Mouse (Mus musculus) ES-Bruce4 (cell line): ENCODE results near the gene Dimt1. TPM values are rescaled to one million over a fixed set of nuclear protein-coding genes. Genes with fewer than 3 reads are reported as not detected.
"Not testable (repeated sequence)": the region's sequence is repeated elsewhere in the genome, so short reads cannot be mapped to it uniquely, and the experiment has no call there.

Experiments used
- H3K27ac ChIP-seq: 2 replicates; pipeline ENCODE4 v1.5.1; 2012; ENCODE audit warnings: low read length, inconsistent platforms; ENCODE audit not compliant: insufficient read depth
- H3K27me3 ChIP-seq: 2 replicates; pipeline ENCODE4 v1.6.1; 2012; ENCODE audit warnings: mild to moderate bottlenecking, low read length, inconsistent platforms; ENCODE audit not compliant: control insufficient read depth, poor library complexity, insufficient read depth, severe bottlenecking
- H3K36me3 ChIP-seq: 2 replicates; pipeline ENCODE4 v1.6.1; 2012; ENCODE audit warnings: inconsistent platforms, mild to moderate bottlenecking, low read length, moderate library complexity; ENCODE audit not compliant: control insufficient read depth, poor library complexity, insufficient read depth, severe bottlenecking
- H3K4me1 ChIP-seq: one replicate; pipeline ENCODE4 v1.8.1; 2011; ENCODE audit warnings: low read length; ENCODE audit not compliant: control insufficient read depth, insufficient read depth
- H3K4me3 ChIP-seq: 2 replicates; pipeline ENCODE4 v1.5.1; 2011; ENCODE audit warnings: low read depth, mild to moderate bottlenecking, low read length
- H3K9ac ChIP-seq: 2 replicates; pipeline ENCODE4 v1.6.1; 2012; ENCODE audit warnings: low read depth, mild to moderate bottlenecking, inconsistent platforms; ENCODE audit not compliant: poor library complexity, severe bottlenecking
- H3K9me3 ChIP-seq: replicated peaks from 2 replicates; pipeline ENCODE4 v1.6.1; 2012; ENCODE audit warnings: mild to moderate bottlenecking, low read length, inconsistent platforms; ENCODE audit not compliant: control insufficient read depth, poor library complexity, insufficient read depth, severe bottlenecking
- CTCF ChIP-seq: IDR thresholded peaks from one replicate; pipeline ENCODE4 v1.8.1; 2011; ENCODE audit warnings: low read depth, low read length
- EP300 ChIP-seq: IDR thresholded peaks from 2 replicates; pipeline ENCODE4 v1.6.1; 2011; ENCODE audit warnings: low read depth, low read length; ENCODE audit not compliant: insufficient read depth
- POLR2A ChIP-seq: IDR thresholded peaks from one replicate; pipeline ENCODE4 v1.8.1; 2011; ENCODE audit warnings: low read length; ENCODE audit not compliant: insufficient read depth
- polyA plus RNA-seq: library from polyadenylated mRNA; stranded (reverse); fragments of >200 nt; gene quantifications from 2 replicates; pipeline ENCODE4 v1.2.4, GENCODE M21; 2011; ENCODE audit warnings: low read depth; ENCODE audit not compliant: missing spikeins, insufficient read depth, insufficient read length

Gene Dimt1
- polyA plus RNA-seq, 1 experiment = 52.2 TPM

DNA sequence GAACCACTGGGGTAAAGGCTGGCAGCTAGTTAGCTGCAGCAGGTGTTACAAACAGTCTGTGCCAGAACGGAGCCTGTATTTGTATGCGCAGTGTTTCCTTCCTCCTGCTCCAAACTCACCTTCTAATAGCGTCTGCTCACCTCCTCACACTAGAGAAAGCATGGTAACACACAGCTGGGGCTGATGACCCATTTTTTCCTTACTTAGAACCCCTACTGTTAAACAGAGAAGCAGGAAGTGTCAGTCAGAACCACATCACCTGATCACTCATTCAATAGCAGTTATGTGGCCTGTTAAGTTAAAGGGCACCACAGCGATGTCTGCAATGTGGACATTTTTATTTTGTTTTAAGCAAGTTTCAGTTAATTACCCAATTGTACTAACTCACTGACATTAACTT lies 10.6 kb downstream of the Dimt1 start:
- peaks cover 65% of the 10 kb centered on the region for H3K36me3 ChIP-seq

DNA sequence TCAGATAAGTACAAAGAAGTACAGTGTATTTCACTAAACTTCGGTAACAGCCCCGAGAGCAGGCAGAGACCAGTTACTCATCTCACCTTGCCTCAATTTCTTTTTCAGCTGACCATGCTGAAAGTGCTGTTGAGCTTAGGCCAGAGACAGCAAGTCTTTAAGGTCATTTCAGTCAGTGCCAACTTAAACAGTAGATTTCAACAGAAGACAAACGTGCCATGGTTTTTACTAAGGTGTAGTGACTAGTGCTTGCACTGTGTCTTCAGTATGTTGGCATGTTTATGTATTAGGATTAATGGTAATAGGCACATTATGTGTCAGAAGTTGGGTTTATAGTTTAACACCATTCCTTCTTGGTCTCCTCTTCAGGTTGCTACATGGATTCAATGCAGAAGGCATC lies 11.4 kb downstream of the Dimt1 start:
- no peak for TF ChIP-seq CTCF
- TF ChIP-seq EP300 = no peak
- Histone ChIP-seq H3K9me3 (no peaks in the 10 kb centered on the region), H3K4me1 (no peaks in the 10 kb centered on the region), H3K27ac (no peak overlapping the region), H3K36me3 (peaks cover 67% of the 10 kb centered on the region), H3K9ac (no peak overlapping the region), H3K4me3 (no peak overlapping the region), H3K27me3 (no peaks in the 10 kb centered on the region)

More for the DNA sequence above, 10.6 kb downstream of the Dimt1 start:
- H3K4me1 ChIP-seq = no peaks in the 10 kb centered on the region
- H3K27me3 ChIP-seq = no peaks in the 10 kb centered on the region
- H3K4me3 ChIP-seq = no peak overlapping the region
- H3K9me3 ChIP-seq = no peaks in the 10 kb centered on the region
- H3K9ac ChIP-seq = no peak overlapping the region
- TF ChIP-seq CTCF (no peak), EP300 (no peak), POLR2A (no peak)
- H3K27ac ChIP-seq = no peak overlapping the region

- H3K9ac ChIP-seq = no peak overlapping the region
- TF ChIP-seq CTCF (no peak), POLR2A (no peak), EP300 (no peak)
- H3K27ac ChIP-seq = no peak overlapping the region
- no peaks in the 10 kb centered on the region for H3K9me3 ChIP-seq
- no peaks in the 10 kb centered on the region for H3K27me3 ChIP-seq
- no peak overlapping the region for H3K4me3 ChIP-seq
- no peaks in the 10 kb centered on the region for H3K4me1 ChIP-seq
- peaks cover 58% of the 10 kb centered on the region for H3K36me3 ChIP-seq
Measured at GRCm38 (mm10) chr13:106960557-106960956, 13.6 kb downstream of the Dimt1 start.

DNA sequence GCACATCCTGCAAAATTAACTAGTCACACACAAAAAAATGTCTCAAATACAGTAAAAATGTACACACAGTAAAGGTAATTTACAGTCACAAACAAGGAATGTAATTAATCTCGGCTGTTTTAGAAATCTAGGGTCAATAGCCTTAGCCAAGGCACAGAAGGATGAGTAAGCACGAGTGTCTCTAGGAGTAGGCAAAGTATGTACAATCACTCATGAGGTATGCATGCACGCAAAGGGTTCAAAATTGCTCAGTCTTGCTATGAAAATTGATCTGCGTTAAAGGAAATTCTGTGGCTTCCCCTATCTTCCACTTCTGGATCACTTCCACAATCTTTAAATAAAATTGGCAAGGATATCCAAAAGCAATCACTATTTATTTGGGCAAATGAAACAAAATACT lies 14.6 kb downstream of the Dimt1 start:
- Histone ChIP-seq H3K4me3 (no peak overlapping the region), H3K9me3 (no peaks in the 10 kb centered on the region), H3K36me3 (peaks cover 51% of the 10 kb centered on the region), H3K4me1 (no peaks in the 10 kb centered on the region), H3K9ac (no peak overlapping the region), H3K27ac (no peak overlapping the region), H3K27me3 (no peaks in the 10 kb centered on the region)
- no peak for TF ChIP-seq EP300
- no peak for TF ChIP-seq POLR2A

- Histone ChIP-seq H3K4me3 (no peak overlapping the region), H3K36me3 (peaks cover 6% of the 10 kb centered on the region), H3K27me3 (no peaks in the 10 kb centered on the region), H3K27ac (no peak overlapping the region), H3K4me1 (no peaks in the 10 kb centered on the region), H3K9ac (no peak overlapping the region), H3K9me3 (no peaks in the 10 kb centered on the region)
- no peak for TF ChIP-seq POLR2A
- TF ChIP-seq EP300 = no peak
- no peak for TF ChIP-seq CTCF
Measured at GRCm38 (mm10) chr13:106996891-106997290, 50.0 kb downstream of the Dimt1 start.

DNA sequence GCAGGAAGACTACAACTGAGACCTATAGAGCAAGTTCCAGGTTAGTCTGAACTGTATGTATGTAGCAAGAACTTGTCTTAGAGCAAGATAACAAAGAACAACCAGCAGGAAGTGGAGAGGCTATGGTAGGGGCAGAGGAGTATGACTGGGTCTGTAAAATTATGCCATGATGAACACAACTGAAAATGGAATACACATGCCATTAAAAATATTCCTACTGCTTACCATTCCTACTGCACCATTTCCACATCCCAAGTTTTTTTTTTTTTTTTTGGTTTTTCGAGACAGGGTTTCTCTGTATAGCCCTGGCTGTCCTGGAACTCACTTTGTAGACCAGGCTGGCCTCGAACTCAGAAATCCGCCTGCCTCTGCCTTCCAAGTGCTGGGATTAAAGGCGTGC lies 50.6 kb downstream of the Dimt1 start:
- H3K9ac ChIP-seq, H3K27me3 ChIP-seq, H3K36me3 ChIP-seq, H3K27ac ChIP-seq, H3K9me3 ChIP-seq, H3K4me3 ChIP-seq, H3K4me1 ChIP-seq: not testable (repeated sequence)

DNA sequence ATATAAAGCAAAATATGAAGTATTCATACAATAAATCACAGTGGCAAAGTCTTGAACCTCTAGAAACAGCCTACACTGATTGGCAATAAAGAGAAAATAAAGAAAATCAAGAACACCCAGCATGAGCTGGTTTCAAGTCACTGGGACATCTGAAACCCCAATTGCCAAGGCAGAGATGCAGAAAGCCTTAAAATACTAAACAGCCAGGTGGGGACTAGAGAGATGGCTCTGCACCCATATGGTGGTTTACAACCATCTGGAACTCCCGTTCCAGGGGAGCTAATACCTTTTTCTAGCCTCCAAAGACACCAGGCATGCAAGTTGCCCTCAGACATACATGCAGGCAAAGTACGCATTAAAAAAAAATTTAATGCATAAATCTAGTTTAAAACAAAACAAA lies 51.1 kb downstream of the Dimt1 start:
- Histone ChIP-seq H3K27me3 (no peaks in the 10 kb centered on the region), H3K9me3 (no peaks in the 10 kb centered on the region), H3K36me3 (peaks cover 5% of the 10 kb centered on the region), H3K4me3 (no peak overlapping the region), H3K27ac (no peak overlapping the region), H3K4me1 (no peaks in the 10 kb centered on the region), H3K9ac (no peak overlapping the region)
- TF ChIP-seq EP300 = no peak
- TF ChIP-seq POLR2A = no peak
- TF ChIP-seq CTCF = no peak
